Mouse (Mus musculus) cortical plate, adult 2 months (tissue): ENCODE measurements at regions not wholly inside any gene's neighbourhood (a gene's known extent, or its start where the extent isn't known, plus 50 kb on each side); places are given as distances from the start of the nearest gene placed in this dataset.

Source experiments
- CTCF ChIP-seq: fragments of 200-500 bp; IDR thresholded peaks from 2 replicates; pipeline ENCODE4 v1.5.1; 2011; ENCODE audit warnings: mild to moderate bottlenecking, control low read depth, low read length; ENCODE audit not compliant: insufficient read depth; ENCODE audit errors: extremely low read depth
- POLR2A ChIP-seq: fragments of 200-500 bp; IDR thresholded peaks from 2 replicates; pipeline ENCODE4 v1.6.1; 2011; ENCODE audit warnings: mild to moderate bottlenecking, low read length, control low read depth; ENCODE audit not compliant: insufficient read depth; ENCODE audit errors: extremely low read depth

GRCm38 (mm10) chr1:3119498-3120391 is 1687.9 kb upstream of the Gm37988 start:
- TF ChIP-seq CTCF (no peak), POLR2A (no peak)
